ENCODE assay signal across 23 mouse cellular contexts in the genomic region with DNA sequence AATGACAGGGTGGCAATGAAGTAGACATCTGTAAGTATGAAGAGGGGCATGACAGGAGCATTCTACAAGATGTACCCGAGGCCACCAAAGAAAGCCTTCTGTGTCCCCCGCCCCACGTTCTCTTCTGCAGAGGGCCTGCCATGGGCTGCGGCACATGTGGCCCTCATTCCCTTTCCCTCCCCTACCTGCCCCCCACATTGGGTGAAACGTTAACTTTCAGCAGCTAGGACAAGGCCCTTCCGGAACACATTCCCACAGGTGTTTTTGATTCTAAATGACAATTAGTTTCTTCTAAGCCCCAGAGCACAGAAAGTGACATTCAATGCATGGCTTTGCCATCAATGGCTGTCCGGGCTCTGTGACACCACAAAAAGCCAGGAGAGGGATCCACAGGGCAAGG. TPM values are rescaled to one million over a fixed set of nuclear protein-coding genes. Genes with fewer than 3 reads are reported as not detected.
DNase-seq lines count a peak whose midpoint lies in the region; ATAC-seq and TF ChIP-seq lines count a peak whose summit lies in the region.
"Had no signal": no experiment of that assay in that cellular context is flagged by ENCODE, and none has a peak within 500 bp of the region (broad histone marks: within the 10 kb centered on the region; RNA-seq: fewer than 3 reads in every experiment).

No protein-coding gene starts in this region.

- ATAC-seq in forebrain, postnatal 0 days, result no peak
- ATAC-seq: activated CD4-positive, CD25-positive, alpha-beta regulatory T cell, adult 4 months; CD4-positive, CD25-positive, alpha-beta regulatory T cell, adult 4 months; forebrain, embryonic 14.5 days; forebrain, embryonic 16.5 days; Patski had no signal

- H3K4me3 ChIP-seq in forebrain, embryonic 10.5 days, result no peak overlapping the region
- no peak overlapping the region for H3K4me3 ChIP-seq in forebrain, postnatal 0 days (ENCODE audit: low read depth, low read length)
- H3K4me3 ChIP-seq in embryonic facial prominence, embryonic 10.5 days, result no peak overlapping the region
- peak overlapping the region; percentile 27; the same call in 1 of the 2 replicates for H3K4me3 ChIP-seq in limb, embryonic 10.5 days
- H3K4me3 ChIP-seq: embryonic facial prominence, embryonic 12.5 days; forebrain, embryonic 12.5 days had no signal

- no peak for TF ChIP-seq CTCF in forebrain, postnatal 0 days (IDR thresholded peaks at IDR 0.05; ENCODE audit: low read depth)

- DNase-seq in forebrain, embryonic 10.5 days (ENCODE audit: extremely low spot score, low spot score), result no peak
- DNase-seq in forebrain, postnatal 0 days, result no peak
- no peak for DNase-seq in embryonic facial prominence, embryonic 10.5 days (ENCODE audit: low spot score)
- peak; percentile 65 for DNase-seq in limb, embryonic 10.5 days (ENCODE audit: low spot score)
- no peak for DNase-seq in kidney, adult 9 months
- no peak for DNase-seq in layer of hippocampus, postnatal 10 days (ENCODE audit: low spot score in 2 of 2)
- DNase-seq: adrenal gland, adult 8-10 months; adrenal gland, postnatal 14 days; adrenal gland, postnatal 36 days; B cell, adult 2 months; cerebellum, adult 11-12 months; cerebellum, adult 2 months; cerebellum, adult 9-10 months; cerebellum, postnatal 10 days; cerebellum, postnatal 25 days had no signal

- H3K27me3 ChIP-seq in forebrain, embryonic 10.5 days (ENCODE audit: poor library complexity, severe bottlenecking), result peaks cover 20% of the 10 kb centered on the region
- no peaks in the 10 kb centered on the region for H3K27me3 ChIP-seq in forebrain, postnatal 0 days (ENCODE audit: insufficient read depth, low read length)
- peaks cover 39% of the 10 kb centered on the region for H3K27me3 ChIP-seq in embryonic facial prominence, embryonic 10.5 days (replicated peaks; ENCODE audit: low read depth, poor library complexity, severe bottlenecking)
- peaks cover 46% of the 10 kb centered on the region for H3K27me3 ChIP-seq in limb, embryonic 10.5 days (ENCODE audit: low read depth, poor library complexity, severe bottlenecking)
- H3K27me3 ChIP-seq: Patski had no signal

- no peaks in the 10 kb centered on the region for H3K9me3 ChIP-seq in forebrain, embryonic 10.5 days
- no peaks in the 10 kb centered on the region for H3K9me3 ChIP-seq in forebrain, postnatal 0 days (ENCODE audit: low read length)
- no peaks in the 10 kb centered on the region for H3K9me3 ChIP-seq in embryonic facial prominence, embryonic 10.5 days
- H3K9me3 ChIP-seq in limb, embryonic 10.5 days (replicated peaks), result no peaks in the 10 kb centered on the region
- H3K9me3 ChIP-seq: embryonic facial prominence, embryonic 12.5 days; forebrain, embryonic 12.5 days had no signal

- no peak overlapping the region for H3K4me2 ChIP-seq in forebrain, postnatal 0 days (ENCODE audit: low read depth)
- H3K4me2 ChIP-seq: embryonic facial prominence, embryonic 12.5 days; forebrain, embryonic 12.5 days had no signal

- H3K27ac ChIP-seq in forebrain, embryonic 10.5 days, result 0 out of 2 replicates have a peak overlapping the region, but pooled peaks have one; percentile 15
- no peak overlapping the region for H3K27ac ChIP-seq in forebrain, postnatal 0 days (ENCODE audit: low read depth, low read length)
- H3K27ac ChIP-seq in embryonic facial prominence, embryonic 10.5 days (replicated peaks), result peak overlapping the region; percentile 24; the same call in 1 of the 2 replicates
- H3K27ac ChIP-seq in limb, embryonic 10.5 days, result peak overlapping the region; percentile 80
- H3K27ac ChIP-seq: embryonic facial prominence, embryonic 12.5 days; forebrain, embryonic 12.5 days had no signal

- H3K9ac ChIP-seq in forebrain, postnatal 0 days, result no peak overlapping the region
- H3K9ac ChIP-seq: embryonic facial prominence, embryonic 12.5 days; forebrain, embryonic 12.5 days had no signal

- H3K36me3 ChIP-seq in forebrain, embryonic 10.5 days (replicated peaks), result no peaks in the 10 kb centered on the region
- H3K36me3 ChIP-seq in forebrain, postnatal 0 days (ENCODE audit: insufficient read depth), result peaks cover 59% of the 10 kb centered on the region
- no peaks in the 10 kb centered on the region for H3K36me3 ChIP-seq in embryonic facial prominence, embryonic 10.5 days (replicated peaks)
- H3K36me3 ChIP-seq in limb, embryonic 10.5 days, result no peaks in the 10 kb centered on the region
- H3K36me3 ChIP-seq: G1E had no signal

- H3K4me1 ChIP-seq in forebrain, embryonic 10.5 days, result peaks cover 45% of the 10 kb centered on the region
- no peaks in the 10 kb centered on the region for H3K4me1 ChIP-seq in forebrain, postnatal 0 days (ENCODE audit: insufficient read depth)
- H3K4me1 ChIP-seq in embryonic facial prominence, embryonic 10.5 days, result peaks cover 49% of the 10 kb centered on the region
- peaks cover 73% of the 10 kb centered on the region for H3K4me1 ChIP-seq in limb, embryonic 10.5 days
- H3K4me1 ChIP-seq: embryonic facial prominence, embryonic 12.5 days; forebrain, embryonic 12.5 days had no signal

- 73% methylated on average over 7 of the region's 7 CpGs for WGBS in forebrain, embryonic 10.5 days
- WGBS in forebrain, postnatal 0 days, result 92% methylated on average over 7 of the region's 7 CpGs
- WGBS in embryonic facial prominence, embryonic 10.5 days, result 55% methylated on average over 7 of the region's 7 CpGs
- 29% methylated on average over 7 of the region's 7 CpGs for WGBS in limb, embryonic 10.5 days

RNA-seq across cellular contexts. Expression of gene Nfatc2, which starts 33.4 kb away (rescaled TPM):
- polyA plus RNA-seq in forebrain, embryonic 10.5 days (2016; fragmentation: Nextera tagmentation; extraction: Ambion mirVana), result 0.36 and 0.53 TPM in 2 replicates
- 2.1 and 3.1 TPM in 2 replicates for total RNA-seq in forebrain, postnatal 0 days (2014; rRNA removed)
- polyA plus RNA-seq in forebrain, postnatal 0 days (2015; fragmentation: Nextera tagmentation; extraction: Ambion mirVana), result 2.0 and 3.2 TPM in 2 replicates
- polyA plus RNA-seq in embryonic facial prominence, embryonic 10.5 days (2016; fragmentation: Nextera tagmentation; extraction: Ambion mirVana), result 0.45 and 0.66 TPM in 2 replicates
- polyA plus RNA-seq in limb, embryonic 10.5 days (2016; fragmentation: Nextera tagmentation; extraction: Ambion mirVana), result 1.0 and 3.2 TPM in 2 replicates
- total RNA-seq in layer of hippocampus, postnatal 10 days (2021), result 10 to 100 TPM; 18.6 to 20.5 TPM
- polyA plus RNA-seq: G1E had no signal
